Mouse (Mus musculus): ENCODE data around the gene Casz1. TPM values are rescaled to one million over a fixed set of nuclear protein-coding genes. Genes with fewer than 3 reads are reported as not detected.

Casz1 gene
- total and polyA plus RNA-seq, 2 experiments from 2014 or later, result 2.3 to 6.3 TPM

- H3K36me3 ChIP-seq (ENCODE audit: insufficient read depth, low read length), result no peaks in the 10 kb centered on the region
- no peak overlapping the region for H3K27ac ChIP-seq
- peak; percentile 10; the same call in 1 of the 2 replicates for TF ChIP-seq CTCF (IDR thresholded peaks at IDR 0.05; ENCODE audit: low read depth)
- DNase-seq (ENCODE audit: low spot score) (no peak), ATAC-seq (no peak)
- peaks cover 27% of the 10 kb centered on the region for H3K27me3 ChIP-seq (ENCODE audit: insufficient read depth, low read length)
- no peak overlapping the region for H3K9ac ChIP-seq (replicated peaks; ENCODE audit: low read length)
- peak overlapping the region; percentile 46 for H3K4me3 ChIP-seq (ENCODE audit: low read length)
- H3K4me1 ChIP-seq (ENCODE audit: insufficient read depth, low read length), result peaks cover 17% of the 10 kb centered on the region
- H3K9me3 ChIP-seq (ENCODE audit: low read length), result no peaks in the 10 kb centered on the region
- H3K4me2 ChIP-seq (ENCODE audit: low read depth, low read length), result peak overlapping the region; percentile 84
- WGBS, result 1% methylated on average over 19 of the region's 26 CpGs
Observed at GRCm38 (mm10) chr4:148806836-148807235, 2.6 kb downstream of the Casz1 start.

GRCm38 (mm10) chr4:148807397-148807796, 3.2 kb downstream of the Casz1 start:
- Histone ChIP-seq H3K27ac (no peak overlapping the region), H3K36me3 (ENCODE audit: insufficient read depth, low read length) (no peaks in the 10 kb centered on the region), H3K4me3 (ENCODE audit: low read length) (peak overlapping the region; percentile 46), H3K9ac (replicated peaks; ENCODE audit: low read length) (no peak overlapping the region), H3K4me1 (ENCODE audit: insufficient read depth, low read length) (peaks cover 19% of the 10 kb centered on the region), H3K27me3 (ENCODE audit: insufficient read depth, low read length) (peaks cover 26% of the 10 kb centered on the region), H3K9me3 (ENCODE audit: low read length) (no peaks in the 10 kb centered on the region), H3K4me2 (ENCODE audit: low read depth, low read length) (peak overlapping the region; percentile 84)
- DNase-seq (ENCODE audit: low spot score), result no peak
- ATAC-seq, result no peak
- 2% methylated on average over 9 of the region's 9 CpGs for WGBS
- no peak for TF ChIP-seq CTCF (IDR thresholded peaks at IDR 0.05; ENCODE audit: low read depth)

DNA sequence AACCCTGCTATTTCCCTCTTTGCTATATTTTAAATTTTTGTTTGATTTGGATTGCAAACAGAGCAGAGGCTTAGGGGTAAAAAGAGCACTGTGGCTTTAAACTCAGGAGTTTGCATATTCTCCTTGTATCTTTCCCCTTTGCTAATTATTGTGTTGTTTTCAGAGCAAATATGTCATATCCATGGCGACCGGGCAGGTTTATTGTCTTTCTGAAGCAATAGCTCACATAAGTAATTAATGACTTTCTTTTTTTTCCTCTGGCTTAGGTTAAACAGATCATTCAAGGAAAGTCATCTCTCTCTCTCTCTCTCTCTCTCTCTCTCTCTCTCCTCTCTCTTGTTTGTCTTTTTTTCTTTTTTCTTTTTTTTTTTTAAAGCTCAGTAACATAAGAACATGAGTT, 4.6 kb downstream of the Casz1 start:
- Histone ChIP-seq H3K4me3 (ENCODE audit: low read length) (no peak overlapping the region), H3K36me3 (ENCODE audit: insufficient read depth, low read length) (no peaks in the 10 kb centered on the region), H3K9me3 (ENCODE audit: low read length) (no peaks in the 10 kb centered on the region), H3K9ac (replicated peaks; ENCODE audit: low read length) (no peak overlapping the region), H3K4me1 (ENCODE audit: insufficient read depth, low read length) (peaks cover 24% of the 10 kb centered on the region), H3K27ac (no peak overlapping the region), H3K4me2 (ENCODE audit: low read depth, low read length) (no peak overlapping the region), H3K27me3 (ENCODE audit: insufficient read depth, low read length) (peaks cover 26% of the 10 kb centered on the region)
- ATAC-seq (no peak), DNase-seq (ENCODE audit: low spot score) (no peak)
- WGBS, result 38% methylated on average over 2 of the region's 2 CpGs
- no peak for TF ChIP-seq CTCF (IDR thresholded peaks at IDR 0.05; ENCODE audit: low read depth)

DNA sequence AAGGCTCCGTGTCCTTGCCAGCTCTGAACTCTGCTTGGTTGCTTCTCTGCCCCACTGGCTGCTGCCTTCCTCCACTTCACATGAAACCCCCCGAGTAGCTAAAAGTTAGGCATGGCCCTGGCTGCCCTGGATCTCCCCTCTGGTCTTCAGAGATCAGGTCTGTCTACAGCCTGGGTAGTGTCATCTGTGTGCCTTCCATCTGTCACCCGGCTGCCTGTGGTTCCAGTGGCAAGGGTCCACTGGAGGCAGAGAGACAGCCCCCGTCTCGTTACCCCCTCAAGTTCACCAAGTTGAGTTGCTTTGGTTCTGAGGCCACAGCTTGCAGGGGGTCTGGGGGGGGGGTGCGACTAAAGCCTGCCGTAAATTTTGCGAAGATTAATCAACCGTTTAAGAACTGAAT, 6.5 kb downstream of the Casz1 start:
- 39% methylated on average over 9 of the region's 9 CpGs for WGBS
- no peak overlapping the region for H3K27ac ChIP-seq
- H3K27me3 ChIP-seq (ENCODE audit: insufficient read depth, low read length), result peaks cover 14% of the 10 kb centered on the region
- no peak overlapping the region for H3K4me3 ChIP-seq (ENCODE audit: low read length)
- H3K36me3 ChIP-seq (ENCODE audit: insufficient read depth, low read length), result no peaks in the 10 kb centered on the region
- no peak for ATAC-seq
- H3K4me2 ChIP-seq (ENCODE audit: low read depth, low read length), result no peak overlapping the region
- H3K9me3 ChIP-seq (ENCODE audit: low read length), result no peaks in the 10 kb centered on the region
- no peak overlapping the region for H3K9ac ChIP-seq (replicated peaks; ENCODE audit: low read length)
- no peak for DNase-seq (ENCODE audit: low spot score)
- no peak for TF ChIP-seq CTCF (IDR thresholded peaks at IDR 0.05; ENCODE audit: low read depth)
- peaks cover 12% of the 10 kb centered on the region for H3K4me1 ChIP-seq (ENCODE audit: insufficient read depth, low read length)

DNA sequence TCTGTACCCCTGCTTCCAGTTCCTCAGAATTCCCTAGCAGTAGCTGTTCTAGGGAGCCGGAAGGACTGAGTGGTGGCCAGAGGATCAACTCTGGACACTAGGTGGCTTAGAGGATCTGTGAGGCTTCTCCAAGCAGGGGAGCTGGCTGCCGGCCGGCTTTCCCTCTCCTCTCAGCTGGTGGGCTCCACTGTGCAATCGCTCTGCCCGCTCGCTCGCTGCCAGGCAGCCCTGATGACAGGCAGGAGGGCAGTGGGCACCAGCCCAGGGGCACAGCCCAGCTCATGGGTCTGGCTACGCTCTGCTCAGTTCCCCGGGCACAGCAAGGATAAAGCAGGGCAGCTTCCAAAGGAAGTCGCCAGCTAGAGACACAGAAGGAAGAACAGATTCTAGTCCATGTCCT, 7.7 kb downstream of the Casz1 start:
- Histone ChIP-seq H3K4me1 (ENCODE audit: insufficient read depth, low read length) (peaks cover 12% of the 10 kb centered on the region), H3K27ac (no peak overlapping the region), H3K4me2 (ENCODE audit: low read depth, low read length) (peak overlapping the region; percentile 40), H3K36me3 (ENCODE audit: insufficient read depth, low read length) (no peaks in the 10 kb centered on the region), H3K9me3 (ENCODE audit: low read length) (no peaks in the 10 kb centered on the region), H3K4me3 (ENCODE audit: low read length) (no peak overlapping the region), H3K9ac (replicated peaks; ENCODE audit: low read length) (no peak overlapping the region), H3K27me3 (ENCODE audit: insufficient read depth, low read length) (peaks cover 10% of the 10 kb centered on the region)
- TF ChIP-seq CTCF (IDR thresholded peaks at IDR 0.05; ENCODE audit: low read depth), result peak; percentile 73
- DNase-seq (ENCODE audit: low spot score), result peak; percentile 90
- peak; percentile 83 for ATAC-seq
- WGBS, result 4% methylated on average over 9 of the region's 10 CpGs

DNA sequence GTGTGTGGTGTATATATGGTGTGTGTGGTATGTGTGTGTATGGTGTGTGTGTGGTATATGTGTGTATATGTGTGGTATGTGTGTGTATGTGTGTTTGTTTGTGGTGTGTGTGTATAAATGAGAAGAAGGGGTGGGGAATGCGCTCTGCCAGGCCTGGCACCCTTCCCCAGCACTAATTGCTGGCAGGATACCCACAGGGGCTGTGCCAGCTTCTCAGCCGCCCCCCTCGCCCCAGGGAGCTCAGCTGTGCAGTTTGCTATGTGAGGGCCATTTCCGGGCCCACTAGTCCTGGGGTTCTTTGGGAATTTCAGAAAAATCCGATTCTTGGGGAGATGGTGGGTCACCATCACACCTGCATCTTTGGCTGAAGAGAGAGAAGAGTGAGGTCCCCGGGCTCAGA, 9.0 kb downstream of the Casz1 start:
- H3K9ac ChIP-seq (replicated peaks; ENCODE audit: low read length), result no peak overlapping the region
- no peak overlapping the region for H3K4me3 ChIP-seq (ENCODE audit: low read length)
- no peaks in the 10 kb centered on the region for H3K9me3 ChIP-seq (ENCODE audit: low read length)
- no peak overlapping the region for H3K4me2 ChIP-seq (ENCODE audit: low read depth, low read length)
- ATAC-seq (no peak), DNase-seq (ENCODE audit: low spot score) (peak; percentile 56)
- TF ChIP-seq CTCF (IDR thresholded peaks at IDR 0.05; ENCODE audit: low read depth), result no peak
- 38% methylated on average over 6 of the region's 6 CpGs for WGBS
- H3K27ac ChIP-seq, result no peak overlapping the region
- peaks cover 12% of the 10 kb centered on the region; the same call in 1 of the 2 replicates for H3K27me3 ChIP-seq (ENCODE audit: insufficient read depth, low read length)
- H3K36me3 ChIP-seq (ENCODE audit: insufficient read depth, low read length), result no peaks in the 10 kb centered on the region
- H3K4me1 ChIP-seq (ENCODE audit: insufficient read depth, low read length), result peaks cover 9% of the 10 kb centered on the region

- Histone ChIP-seq H3K27me3 (ENCODE audit: insufficient read depth, low read length) (peaks cover 12% of the 10 kb centered on the region; the same call in 1 of the 2 replicates), H3K4me3 (ENCODE audit: low read length) (no peak overlapping the region), H3K9ac (replicated peaks; ENCODE audit: low read length) (no peak overlapping the region), H3K9me3 (ENCODE audit: low read length) (no peaks in the 10 kb centered on the region), H3K27ac (no peak overlapping the region), H3K36me3 (ENCODE audit: insufficient read depth, low read length) (no peaks in the 10 kb centered on the region), H3K4me1 (ENCODE audit: insufficient read depth, low read length) (peaks cover 9% of the 10 kb centered on the region), H3K4me2 (ENCODE audit: low read depth, low read length) (0 out of 2 replicates have a peak overlapping the region, but pooled peaks have one; percentile 0)
- no peak for ATAC-seq
- TF ChIP-seq CTCF (IDR thresholded peaks at IDR 0.05; ENCODE audit: low read depth), result no peak
- WGBS, result 9% methylated on average over 14 of the region's 14 CpGs
- no peak for DNase-seq (ENCODE audit: low spot score)
Observed at GRCm38 (mm10) chr4:148816556-148816955, 12.3 kb downstream of the Casz1 start.

Data from hindbrain, postnatal 0 days (tissue).